Mouse (Mus musculus): Measurements from ENCODE around the gene Klhl6.
A peak's percentile ranks its signal among the peaks of the same experiment; 100 is the strongest.
"Not testable (repeated sequence)": the region's sequence is repeated elsewhere in the genome, so short reads cannot be mapped to it uniquely, and the experiment has no call there.

The Klhl6 gene

GRCm38 (mm10) chr16:19982537-19983257 is at the start of gene Klhl6:
TSS of gene Klhl6 (minus strand) at chr16:19983037.
- DNase-seq = no peak

DNA sequence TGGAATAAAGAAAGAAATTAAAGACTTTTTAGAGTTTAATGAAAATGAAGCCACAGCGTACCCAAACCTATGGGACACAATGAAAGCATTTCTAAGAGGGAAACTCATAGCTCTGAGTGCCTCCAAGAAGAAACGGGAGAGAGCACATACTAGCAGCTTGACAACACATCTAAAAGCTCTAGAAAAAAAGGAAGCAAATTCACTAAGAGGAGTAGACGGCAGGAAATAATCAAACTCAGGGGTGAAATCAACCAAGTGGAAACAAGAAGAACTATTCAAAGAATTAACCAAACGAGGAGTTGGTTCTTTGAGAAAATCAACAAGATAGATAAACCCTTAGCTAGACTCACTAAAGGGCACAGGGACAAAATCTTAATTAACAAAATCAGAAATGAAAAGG is 44.4 kb upstream of the Klhl6 start:
- not testable (repeated sequence) for DNase-seq

DNA sequence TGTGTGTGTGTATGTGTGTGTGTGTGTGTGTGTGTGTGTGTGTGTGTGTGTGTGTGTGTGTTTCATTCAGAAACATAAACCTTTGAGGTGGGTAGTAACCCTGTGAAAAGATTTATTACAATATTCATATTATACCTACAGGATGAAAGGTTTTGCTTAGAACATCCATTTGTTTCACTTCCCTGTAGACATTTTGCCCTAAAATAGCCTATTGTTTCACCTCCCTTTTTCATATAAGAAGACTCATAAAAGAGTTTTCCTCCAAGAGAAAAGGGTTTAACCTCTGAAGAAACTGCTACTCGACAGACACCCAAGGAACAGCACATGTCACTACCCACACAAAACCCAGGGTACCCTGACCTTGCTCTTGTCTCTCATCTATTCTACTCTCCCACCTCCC is 40.0 kb upstream of the Klhl6 start:
- no peak for DNase-seq

DNA sequence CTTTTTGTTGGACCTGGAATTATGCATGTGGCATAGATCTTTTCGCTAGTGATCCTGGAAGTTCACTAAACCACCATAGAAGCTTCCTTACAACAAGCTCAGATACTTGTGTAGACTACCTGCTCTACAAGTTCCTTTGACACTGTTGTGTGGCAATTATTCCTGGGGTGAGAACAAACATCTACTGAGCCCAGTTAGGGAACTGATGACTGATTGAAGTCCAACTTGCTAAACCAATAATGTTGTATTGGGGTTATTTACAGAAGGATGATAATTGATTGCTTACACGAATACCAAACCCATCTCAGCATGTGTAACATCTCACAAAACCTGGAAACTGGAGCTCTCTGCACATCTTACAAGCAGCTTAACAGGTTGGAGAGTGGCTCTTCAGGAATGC is 39.0 kb upstream of the Klhl6 start:
- DNase-seq = no peak

DNA sequence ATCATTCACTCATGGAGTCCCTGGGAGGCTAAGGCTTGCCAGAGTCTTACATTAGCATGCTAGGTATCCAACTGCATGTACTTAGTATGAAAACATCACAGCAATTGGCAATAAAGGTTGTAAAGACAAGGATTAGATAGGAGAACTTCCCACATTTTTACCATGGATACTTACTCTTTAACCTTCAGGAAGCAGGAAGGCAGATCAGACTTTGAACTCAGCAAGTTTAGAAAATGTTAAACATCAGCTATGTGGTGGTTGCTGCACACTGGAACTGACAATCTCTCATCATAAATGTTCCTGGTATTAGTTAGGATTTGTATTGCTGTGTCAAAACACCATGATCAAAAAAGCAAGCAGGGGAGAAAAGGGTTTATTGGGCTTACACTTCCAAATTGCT is 29.8 kb upstream of the Klhl6 start:
- DNase-seq = no peak

GRCm38 (mm10) chr16:20006066-20006465 is 23.2 kb upstream of the Klhl6 start:
- DNase-seq = no peak

DNA sequence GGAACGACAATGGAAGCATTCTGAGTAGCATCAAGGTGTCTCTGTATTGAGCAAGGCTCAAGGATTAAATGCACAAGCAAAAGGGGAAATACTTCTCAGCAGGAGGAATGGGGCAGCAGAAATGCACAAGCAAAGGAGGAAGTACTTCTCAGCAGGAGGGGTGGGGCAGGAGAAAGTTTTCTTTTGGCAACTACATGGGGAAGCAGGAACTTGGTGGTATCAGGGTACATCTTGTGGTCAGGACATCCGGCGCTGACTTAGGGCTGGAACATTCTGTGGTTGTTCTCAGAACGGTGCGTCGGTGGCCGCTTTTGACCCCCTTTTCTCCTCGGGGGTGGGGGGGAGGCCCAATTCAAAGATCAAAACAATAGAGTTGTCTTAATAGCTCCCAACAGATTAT is 17.4 kb upstream of the Klhl6 start:
- not testable (repeated sequence) for DNase-seq

DNA sequence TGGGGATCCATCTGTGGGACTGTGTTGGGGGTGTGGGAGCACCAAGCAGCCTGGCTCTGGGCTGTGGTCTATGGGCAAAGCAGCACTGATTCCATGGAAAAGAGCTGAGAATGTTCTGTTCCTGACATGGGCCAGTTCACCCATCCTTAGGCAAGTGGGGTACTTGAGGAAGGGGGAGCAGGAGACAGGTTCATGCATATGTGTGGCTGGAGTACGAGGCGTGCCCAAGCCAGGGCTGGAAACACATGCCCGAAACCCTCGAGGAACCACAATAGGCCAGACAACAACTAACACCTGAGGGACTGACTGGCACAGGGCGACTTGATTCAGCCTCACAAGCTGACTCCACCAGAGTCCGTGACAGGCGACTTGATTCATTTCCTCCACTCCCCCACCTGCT is 14.8 kb upstream of the Klhl6 start:
- DNase-seq = no peak

DNA sequence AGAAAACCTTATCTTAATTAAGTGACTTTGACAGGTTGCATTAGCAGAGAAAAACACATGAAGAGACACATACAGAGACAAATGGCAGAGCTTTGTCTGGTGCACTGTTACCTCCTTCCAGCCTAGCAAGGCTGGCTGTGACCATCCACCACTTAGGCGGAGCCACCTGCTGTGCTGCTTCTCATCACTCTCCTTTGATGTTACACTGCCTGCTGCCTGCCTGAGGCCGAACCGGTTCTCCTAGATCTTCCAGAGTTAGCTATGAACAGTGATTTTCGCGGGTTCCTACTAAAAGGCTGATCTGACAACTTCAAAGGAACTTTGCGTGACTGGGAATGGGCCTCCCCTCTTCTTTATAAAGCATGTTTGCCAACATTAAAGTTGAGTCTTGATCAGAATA is 14.1 kb upstream of the Klhl6 start:
- DNase-seq = not testable (repeated sequence)

GRCm38 (mm10) chr16:19995818-19996217 is 13.0 kb upstream of the Klhl6 start:
- DNase-seq = no peak

GRCm38 (mm10) chr16:19993278-19993677 is 10.4 kb upstream of the Klhl6 start:
- no peak for DNase-seq

DNA sequence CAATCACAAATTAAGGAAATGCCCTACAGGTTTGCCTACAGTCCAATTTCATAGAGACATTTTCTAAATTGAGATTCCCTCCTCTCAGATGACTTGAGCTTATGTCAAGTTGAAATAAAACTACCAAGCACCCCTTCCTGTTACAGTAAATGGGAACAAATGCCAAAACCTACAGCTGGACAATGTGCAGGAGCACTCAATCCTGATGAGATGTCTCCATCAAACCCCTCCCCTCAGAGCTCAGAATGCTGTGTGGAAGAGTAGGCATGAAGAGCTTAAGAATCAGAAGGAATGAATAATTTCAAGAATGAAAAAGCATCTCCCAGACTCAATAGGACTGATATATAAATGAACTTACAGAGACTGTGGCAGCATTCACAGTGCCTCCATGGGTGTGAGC is 7.7 kb upstream of the Klhl6 start:
- DNase-seq = no peak

DNA sequence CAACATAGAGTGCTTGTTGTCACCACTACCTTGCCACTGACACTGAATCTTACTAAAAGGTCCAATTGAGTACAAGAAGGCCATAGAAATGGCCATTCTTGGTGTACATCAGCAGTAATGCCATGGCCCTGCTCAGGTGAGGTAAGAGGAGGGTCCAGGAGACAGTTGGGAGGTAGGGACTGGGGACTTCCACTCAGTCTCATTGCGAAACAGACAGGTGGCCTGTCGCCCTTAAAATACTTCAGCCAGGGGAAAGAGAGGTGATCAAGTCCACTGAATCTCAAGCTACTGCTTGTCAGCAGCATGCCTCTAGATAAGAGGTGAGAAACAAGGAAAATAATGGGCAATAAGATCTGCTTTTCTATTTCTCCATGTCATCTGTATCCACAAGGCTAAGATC is 4.8 kb upstream of the Klhl6 start:
- no peak for DNase-seq

DNA sequence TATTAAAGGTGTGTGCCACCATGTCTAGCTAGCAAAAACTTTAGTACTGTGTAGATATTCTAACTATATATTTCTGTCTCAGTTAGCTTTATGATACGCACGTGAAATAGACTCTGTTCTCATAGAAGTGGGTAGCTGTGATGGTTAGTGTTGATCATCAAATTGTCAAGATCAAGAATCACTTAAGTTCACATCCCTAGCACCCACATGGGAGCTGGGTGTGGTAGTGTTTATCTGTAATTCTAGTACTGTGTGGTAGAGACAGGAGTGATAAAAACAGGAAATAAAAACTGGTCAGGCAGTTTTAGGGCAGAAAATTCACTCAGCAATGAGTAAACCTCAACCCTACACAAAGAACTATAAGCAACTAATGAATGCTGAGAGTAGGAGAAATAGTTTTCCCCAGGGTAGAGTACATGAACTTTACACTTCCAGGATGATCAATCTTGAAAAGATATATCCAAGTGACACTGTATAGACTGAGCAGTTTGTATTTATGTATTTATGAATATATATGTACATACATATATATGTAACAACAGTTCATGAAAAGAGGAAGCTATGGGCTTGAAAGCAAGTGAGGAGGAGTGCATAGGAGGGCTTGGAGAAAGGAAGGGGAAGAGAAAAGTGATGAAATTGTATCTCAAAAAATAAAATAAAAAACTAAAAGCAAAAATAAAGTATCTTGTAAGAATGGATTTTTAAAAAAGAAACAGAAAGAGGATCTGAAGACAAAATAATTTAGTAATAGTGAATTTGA is 2.2 kb upstream of the Klhl6 start:
- no peak for DNase-seq

DNA sequence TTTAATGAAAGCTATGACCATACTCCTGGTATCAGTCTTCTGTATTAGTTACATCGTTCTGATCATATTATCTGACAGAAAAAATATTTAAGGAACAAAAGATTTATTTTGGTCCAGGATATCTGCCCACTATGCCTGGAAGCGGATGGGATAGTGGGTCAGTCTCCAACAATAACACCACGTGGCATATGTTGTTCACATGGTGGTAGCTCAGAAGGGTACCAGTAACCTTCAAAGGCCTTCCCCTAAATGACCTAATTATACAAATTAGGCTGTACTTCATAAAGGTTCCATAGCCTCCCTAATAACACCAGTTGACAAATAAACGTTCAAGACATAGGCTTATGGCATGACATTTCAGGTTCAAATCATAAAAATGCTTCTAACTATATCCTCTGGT is 722 bp upstream of the Klhl6 start:
- DNase-seq = no peak

GRCm38 (mm10) chr16:19981684-19982083 is 1.2 kb downstream of the Klhl6 start:
- DNase-seq = no peak

DNA sequence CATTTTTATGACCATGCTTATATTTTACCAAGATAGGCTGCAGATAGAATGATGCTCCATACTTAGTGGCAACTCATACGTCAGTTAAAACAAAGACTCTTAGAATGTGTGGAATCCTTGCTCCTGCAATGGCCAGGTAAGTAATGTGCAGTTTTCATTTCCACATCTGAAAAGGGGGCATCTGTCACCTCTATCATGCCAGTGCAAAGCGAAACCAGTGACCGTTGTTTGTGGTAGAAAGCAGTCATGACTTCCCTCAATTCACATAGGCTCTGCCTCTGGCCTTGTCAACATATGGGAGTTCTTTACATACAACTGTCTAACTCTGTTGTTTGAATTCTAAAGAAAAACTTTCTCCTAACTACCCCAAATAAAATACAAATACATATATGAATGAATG is 1.8 kb downstream of the Klhl6 start:
- DNase-seq = no peak

GRCm38 (mm10) chr16:19979755-19980154 is 3.1 kb downstream of the Klhl6 start:
- no peak for DNase-seq

GRCm38 (mm10) chr16:19977282-19977681 is 5.6 kb downstream of the Klhl6 start:
- peak; percentile 5 for DNase-seq

- DNase-seq = no peak
These were observed 6.0 kb downstream of the Klhl6 start for GRCm38 (mm10) chr16:19976825-19977224.

DNA sequence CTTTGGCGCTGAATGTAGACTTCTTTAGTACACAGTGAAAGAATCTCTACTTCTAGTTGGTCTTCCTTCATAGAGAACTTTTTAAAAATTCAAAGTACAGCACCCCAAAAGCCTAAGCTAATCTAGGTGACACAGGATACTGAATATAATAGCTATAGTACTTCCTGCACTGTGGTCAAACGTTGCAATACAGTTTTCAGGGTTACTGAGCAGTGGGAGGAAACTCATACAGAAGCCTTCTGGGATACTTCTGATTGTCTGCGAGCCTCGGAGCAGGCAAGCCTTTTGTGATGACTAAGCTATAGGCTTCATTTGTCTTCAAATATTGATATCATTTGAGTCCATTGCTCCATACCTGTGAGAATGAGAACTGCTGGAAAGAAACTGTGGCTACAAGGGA is 7.4 kb downstream of the Klhl6 start:
- no peak for DNase-seq

- DNase-seq = no peak
These were observed 9.4 kb downstream of the Klhl6 start for GRCm38 (mm10) chr16:19973480-19973879.

- DNase-seq = no peak
These were observed 10.0 kb downstream of the Klhl6 start for GRCm38 (mm10) chr16:19972736-19973350.

DNA sequence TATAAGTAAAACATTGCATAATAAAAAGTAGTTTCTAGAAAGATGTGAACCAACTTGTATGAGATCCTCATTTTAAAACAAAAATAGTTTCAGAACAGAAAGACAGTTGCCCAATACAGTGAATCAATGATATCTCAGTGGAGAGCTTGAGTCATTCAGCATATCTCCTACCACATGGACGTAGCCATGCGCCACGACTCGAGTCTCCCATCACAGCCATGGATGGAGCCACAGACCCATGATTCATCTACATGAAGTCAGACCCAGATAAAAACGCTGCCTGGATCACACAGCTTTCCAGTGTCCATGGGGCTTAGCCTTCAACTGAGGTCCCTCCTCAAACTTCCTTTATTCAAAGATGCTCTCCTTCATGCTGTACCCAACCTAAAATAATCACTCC is 13.3 kb downstream of the Klhl6 start:
- no peak for DNase-seq

All from retina, postnatal 1 day (tissue).